Mouse (Mus musculus) heart, embryonic 13.5 days (tissue): ENCODE measurements at regions not wholly inside any gene's neighbourhood (a gene's known extent, or its start where the extent isn't known, plus 50 kb on each side); places are given as distances from the start of the nearest gene placed in this dataset.

Source experiments
- ATAC-seq: fragments of 200-750 bp; cut with Nextera tagmentation; 2 replicates; pipeline ENCODE4 v1.8.0; 2017; ENCODE audit warnings: moderate TSS enrichment; ENCODE audit not compliant: insufficient number of reproducible peaks, low FRiP score, low TSS enrichment; ENCODE audit errors: extremely low read depth
- H3K27ac ChIP-seq: fragments of 300-500 bp; sonication (generic); replicated peaks from 2 replicates; pipeline ENCODE4 v1.5.1; 2015; ENCODE audit warnings: moderate library complexity, mild to moderate bottlenecking, inconsistent platforms
- H3K27me3 ChIP-seq: fragments of 300-500 bp; sonication (generic); replicated peaks from 2 replicates; pipeline ENCODE4 v1.6.1; 2015; ENCODE audit warnings: mild to moderate bottlenecking, inconsistent platforms
- H3K36me3 ChIP-seq: fragments of 300-500 bp; sonication (generic); 2 replicates; pipeline ENCODE4 v1.6.1; 2015; ENCODE audit warnings: mild to moderate bottlenecking, inconsistent platforms
- H3K4me1 ChIP-seq: fragments of 300-500 bp; sonication (generic); 2 replicates; pipeline ENCODE4 v1.6.1; 2015; ENCODE audit warnings: inconsistent platforms
- H3K4me2 ChIP-seq: fragments of 300-500 bp; sonication (generic); 2 replicates; pipeline ENCODE4 v1.6.1; 2015; ENCODE audit warnings: inconsistent platforms, mild to moderate bottlenecking, moderate library complexity
- H3K4me3 ChIP-seq: fragments of 300-500 bp; sonication (generic); 2 replicates; pipeline ENCODE4 v1.5.1; 2015; ENCODE audit warnings: moderate library complexity, mild to moderate bottlenecking, inconsistent platforms
- H3K9ac ChIP-seq: fragments of 300-500 bp; sonication (generic); 2 replicates; pipeline ENCODE4 v1.6.1; 2015; ENCODE audit warnings: inconsistent platforms, mild to moderate bottlenecking, moderate library complexity
- H3K9me3 ChIP-seq: fragments of 300-500 bp; sonication (generic); 2 replicates; pipeline ENCODE4 v1.6.1; 2016; ENCODE audit warnings: inconsistent platforms
- WGBS: fragments of 180-500 bp; shearing (Covaris S2); methylation state at CpG from one replicate; pipeline ENCODE4 v1.1.7; 2015; ENCODE audit warnings: mixed read lengths; 5-methylcytosine and 5-hydroxymethylcytosine counted together

GRCm38 (mm10) chr16:90629121-90629930, 97.9 kb downstream of the Mis18a start:
- Histone ChIP-seq H3K9ac (peak overlapping the region; percentile 74), H3K4me3 (peak overlapping the region; percentile 24), H3K9me3 (0 out of 2 replicates have a peak, but pooled peaks cover 4% of the 10 kb centered on the region), H3K27me3 (no peaks in the 10 kb centered on the region), H3K36me3 (no peaks in the 10 kb centered on the region), H3K27ac (peak overlapping the region; percentile 97), H3K4me1 (peaks cover 46% of the 10 kb centered on the region), H3K4me2 (peak overlapping the region; percentile 61)
- 9% methylated on average over 19 of the region's 19 CpGs for WGBS
- peak; percentile 51 for ATAC-seq

GRCm38 (mm10) chr16:90628605-90629120, 98.5 kb downstream of the Mis18a start:
- Histone ChIP-seq H3K27ac (peak overlapping the region; percentile 97), H3K4me2 (peak overlapping the region; percentile 61), H3K4me3 (no peak overlapping the region; the same call in 1 of the 2 replicates), H3K9ac (peak overlapping the region; percentile 74), H3K9me3 (0 out of 2 replicates have a peak, but pooled peaks cover 4% of the 10 kb centered on the region), H3K4me1 (peaks cover 53% of the 10 kb centered on the region), H3K36me3 (no peaks in the 10 kb centered on the region), H3K27me3 (no peaks in the 10 kb centered on the region)
- no peak for ATAC-seq
- WGBS: 21% methylated on average over 13 of the region's 13 CpGs

- H3K4me1 ChIP-seq: peaks cover 71% of the 10 kb centered on the region
- 69% methylated on average over 9 of the region's 9 CpGs for WGBS
- no peak overlapping the region for H3K9ac ChIP-seq
- ATAC-seq: no peak
- no peaks in the 10 kb centered on the region for H3K27me3 ChIP-seq
- 0 out of 2 replicates have a peak, but pooled peaks cover 4% of the 10 kb centered on the region for H3K9me3 ChIP-seq
- peak overlapping the region; percentile 49 for H3K27ac ChIP-seq
- no peaks in the 10 kb centered on the region for H3K36me3 ChIP-seq
- H3K4me2 ChIP-seq: no peak overlapping the region
- H3K4me3 ChIP-seq: no peak overlapping the region
These were observed 101.1 kb downstream of the Mis18a start for GRCm38 (mm10) chr16:90626035-90626670.

DNA sequence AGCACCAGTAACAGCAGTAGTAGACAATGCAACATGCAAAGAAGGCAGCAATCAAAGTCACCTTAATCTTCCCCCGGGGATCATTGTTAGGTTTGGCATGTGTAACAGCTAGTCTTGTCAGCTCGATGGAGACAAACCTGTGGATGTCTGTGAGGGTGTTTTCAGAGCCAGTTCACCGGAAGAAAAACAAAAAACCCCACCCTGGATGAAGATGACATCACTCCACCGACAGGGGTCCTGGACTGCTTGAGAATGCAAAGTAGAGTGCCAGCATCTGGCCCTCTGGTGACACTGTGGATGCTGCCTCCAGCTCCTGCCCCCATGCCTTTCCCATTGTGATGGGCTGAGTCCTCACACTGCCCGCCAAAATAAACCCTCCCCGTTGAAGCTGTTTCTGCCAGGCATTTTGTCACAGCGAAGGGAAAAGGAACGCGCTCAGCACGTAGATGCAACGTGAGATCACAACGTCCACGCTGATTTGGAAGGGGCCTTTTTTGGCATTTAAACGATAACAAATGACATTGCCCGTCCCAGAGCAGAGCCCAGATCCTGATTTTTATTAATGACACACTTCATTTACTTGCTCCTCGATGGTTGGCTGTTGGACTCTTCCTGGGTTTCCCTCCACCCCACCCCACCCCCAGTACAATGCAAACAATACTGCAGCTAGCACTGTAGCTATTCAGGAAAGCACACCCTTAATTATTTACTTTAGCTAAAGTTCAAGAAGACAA, 101.7 kb downstream of the Mis18a start:
- no peak for ATAC-seq
- H3K4me1 ChIP-seq: peaks cover 65% of the 10 kb centered on the region
- no peaks in the 10 kb centered on the region for H3K36me3 ChIP-seq
- no peak overlapping the region for H3K4me3 ChIP-seq
- no peak overlapping the region for H3K4me2 ChIP-seq
- 69% methylated on average over 16 of the region's 16 CpGs for WGBS
- 0 out of 2 replicates have a peak, but pooled peaks cover 4% of the 10 kb centered on the region for H3K9me3 ChIP-seq
- H3K27me3 ChIP-seq: no peaks in the 10 kb centered on the region
- H3K27ac ChIP-seq: peak overlapping the region; percentile 77
- H3K9ac ChIP-seq: no peak overlapping the region

DNA sequence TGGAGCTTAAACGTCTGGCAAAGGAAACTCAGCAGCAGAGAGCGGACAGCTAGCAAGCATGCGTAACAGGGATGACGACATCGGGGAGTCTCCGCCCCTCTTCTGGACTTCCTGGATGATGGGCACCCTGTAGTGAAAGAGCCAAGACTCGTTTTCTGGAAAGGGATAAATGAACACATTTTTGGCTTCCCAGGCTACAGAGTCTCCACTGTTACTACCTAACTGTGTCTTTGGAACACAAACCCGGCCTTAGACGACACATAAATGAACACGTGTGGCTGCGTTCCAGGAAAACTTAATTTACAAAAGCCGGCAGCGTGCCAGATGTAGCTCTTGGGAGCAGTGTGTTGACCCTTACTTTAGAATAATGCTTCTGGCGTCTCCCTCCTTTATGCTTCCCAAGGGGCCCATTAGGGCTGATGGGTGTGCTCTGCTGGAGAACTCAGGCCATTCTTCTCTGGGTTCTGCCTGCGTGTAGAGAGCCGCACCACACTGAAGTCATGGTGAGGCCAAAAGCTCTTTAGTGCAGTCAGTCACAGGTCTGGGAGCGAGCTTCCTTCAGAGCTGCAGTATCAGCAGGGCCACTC, 103.1 kb downstream of the Mis18a start:
- peak overlapping the region; percentile 77 for H3K27ac ChIP-seq
- H3K36me3 ChIP-seq: no peaks in the 10 kb centered on the region
- peak overlapping the region; percentile 38 for H3K4me2 ChIP-seq
- ATAC-seq: no peak
- H3K4me1 ChIP-seq: peaks cover 54% of the 10 kb centered on the region
- H3K9ac ChIP-seq: 0 out of 2 replicates have a peak overlapping the region, but pooled peaks have one; percentile 37
- WGBS: 48% methylated on average over 17 of the region's 17 CpGs
- no peak overlapping the region for H3K4me3 ChIP-seq
- H3K27me3 ChIP-seq: no peaks in the 10 kb centered on the region
- H3K9me3 ChIP-seq: 0 out of 2 replicates have a peak, but pooled peaks cover 4% of the 10 kb centered on the region

DNA sequence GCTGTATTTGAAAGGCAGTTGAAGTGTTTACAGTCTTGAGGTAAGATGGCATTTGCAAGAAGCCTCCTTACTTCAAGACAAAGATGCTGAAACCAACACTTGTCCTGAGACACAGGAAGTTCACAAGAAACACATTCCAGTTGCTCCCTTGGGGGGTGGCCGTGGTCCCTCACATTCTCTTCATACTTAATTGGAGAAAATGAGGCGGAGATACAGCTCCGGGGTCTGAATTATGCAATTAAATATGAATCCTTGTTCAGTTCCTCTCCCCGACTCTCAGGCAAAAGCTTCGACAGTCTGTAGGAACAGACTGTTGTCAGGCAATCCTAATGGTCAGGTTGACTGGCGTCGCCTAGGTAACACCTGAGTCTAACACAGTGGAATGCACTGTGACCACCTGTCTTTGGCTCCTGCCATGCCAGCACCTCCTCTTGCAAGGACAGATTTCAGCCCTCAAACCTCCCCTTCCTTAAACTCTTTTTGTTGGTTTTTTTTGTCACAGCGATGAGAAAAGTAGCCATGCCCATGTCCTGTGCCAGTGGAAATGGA, 104.5 kb downstream of the Mis18a start:
- H3K4me2 ChIP-seq: no peak overlapping the region
- H3K9ac ChIP-seq: no peak overlapping the region
- H3K9me3 ChIP-seq: 0 out of 2 replicates have a peak, but pooled peaks cover 4% of the 10 kb centered on the region
- WGBS: 78% methylated on average over 8 of the region's 8 CpGs
- no peak for ATAC-seq
- H3K27me3 ChIP-seq: no peaks in the 10 kb centered on the region
- H3K36me3 ChIP-seq: no peaks in the 10 kb centered on the region
- H3K4me3 ChIP-seq: no peak overlapping the region
- peaks cover 40% of the 10 kb centered on the region for H3K4me1 ChIP-seq
- peak overlapping the region; percentile 77 for H3K27ac ChIP-seq

GRCm38 (mm10) chr16:90621761-90622411, 105.3 kb downstream of the Mis18a start:
- no peak for ATAC-seq

GRCm38 (mm10) chr16:90619565-90620311, 107.5 kb downstream of the Mis18a start:
- Histone ChIP-seq H3K4me3 (no peak overlapping the region), H3K4me2 (no peak overlapping the region), H3K36me3 (no peaks in the 10 kb centered on the region), H3K27me3 (no peaks in the 10 kb centered on the region), H3K27ac (no peak overlapping the region), H3K4me1 (peaks cover 31% of the 10 kb centered on the region), H3K9ac (no peak overlapping the region), H3K9me3 (no peaks in the 10 kb centered on the region)
- WGBS: 70% methylated on average over 13 of the region's 13 CpGs
- no peak for ATAC-seq

More at GRCm38 (mm10) chr16:90621761-90622411, 105.3 kb downstream of the Mis18a start:
- H3K36me3 ChIP-seq: no peaks in the 10 kb centered on the region
- H3K27ac ChIP-seq: peak overlapping the region; percentile 29; the same call in 1 of the 2 replicates
- no peak overlapping the region for H3K9ac ChIP-seq
- no peak overlapping the region for H3K4me3 ChIP-seq
- no peaks in the 10 kb centered on the region for H3K9me3 ChIP-seq
- H3K4me1 ChIP-seq: peaks cover 40% of the 10 kb centered on the region
- H3K4me2 ChIP-seq: no peak overlapping the region
- no peaks in the 10 kb centered on the region for H3K27me3 ChIP-seq
- 72% methylated on average over 13 of the region's 13 CpGs for WGBS

GRCm38 (mm10) chr16:90615791-90616190, 111.4 kb downstream of the Mis18a start:
- WGBS: 77% methylated on average over 10 of the region's 10 CpGs
- no peak overlapping the region for H3K27ac ChIP-seq
- H3K4me3 ChIP-seq: no peak overlapping the region
- H3K4me2 ChIP-seq: no peak overlapping the region
- ATAC-seq: no peak
- H3K9ac ChIP-seq: no peak overlapping the region
- H3K4me1 ChIP-seq: 0 out of 2 replicates have a peak, but pooled peaks cover 2% of the 10 kb centered on the region
- no peaks in the 10 kb centered on the region for H3K27me3 ChIP-seq
- H3K36me3 ChIP-seq: no peaks in the 10 kb centered on the region
- no peaks in the 10 kb centered on the region for H3K9me3 ChIP-seq

GRCm38 (mm10) chr16:90614137-90614536, 113.1 kb downstream of the Mis18a start:
- H3K27ac ChIP-seq: no peak overlapping the region
- H3K4me3 ChIP-seq: no peak overlapping the region
- no peak overlapping the region for H3K9ac ChIP-seq
- ATAC-seq: no peak
- no peaks in the 10 kb centered on the region for H3K9me3 ChIP-seq
- no peaks in the 10 kb centered on the region for H3K36me3 ChIP-seq
- no peaks in the 10 kb centered on the region for H3K27me3 ChIP-seq
- H3K4me2 ChIP-seq: no peak overlapping the region
- WGBS: 82% methylated on average over 1 of the region's 1 CpGs
- H3K4me1 ChIP-seq: no peaks in the 10 kb centered on the region
